Mouse (Mus musculus): ENCODE results near the gene Pex19. TPM values are rescaled to one million over a fixed set of nuclear protein-coding genes. Genes with fewer than 3 reads are reported as not detected.
A peak's percentile ranks its signal among the peaks of the same experiment; 100 is the strongest.

Pex19 gene
- polyA plus RNA-seq, 1 experiment from 2014 or later: 156 TPM

- H3K4me1 ChIP-seq (ENCODE audit: control insufficient read depth, insufficient read depth, low read length): peaks cover 13% of the 10 kb centered on the region
- ATAC-seq (ENCODE audit: low FRiP score, low TSS enrichment) (no peak), DNase-seq (no peak)
- no peak overlapping the region for H3K4me2 ChIP-seq (ENCODE audit: low read length)
- no peaks in the 10 kb centered on the region for H3K9me3 ChIP-seq (ENCODE audit: control insufficient read depth, low read length)
- no peaks in the 10 kb centered on the region for H3K27me3 ChIP-seq (ENCODE audit: control insufficient read depth, insufficient read depth, low read length)
- WGBS: 94% methylated on average over 15 of the region's 15 CpGs
- H3K4me3 ChIP-seq (replicated peaks; ENCODE audit: low read depth, low read length): no peak overlapping the region
- H3K9ac ChIP-seq (replicated peaks; ENCODE audit: low read length): no peak overlapping the region
- H3K36me3 ChIP-seq (ENCODE audit: control insufficient read depth, insufficient read depth, low read length): peaks cover 53% of the 10 kb centered on the region
- no peak overlapping the region for H3K27ac ChIP-seq (replicated peaks; ENCODE audit: low read depth, low read length)
Observed at GRCm38 (mm10) chr1:172128563-172128962, 2.0 kb downstream of the Pex19 start.

DNA sequence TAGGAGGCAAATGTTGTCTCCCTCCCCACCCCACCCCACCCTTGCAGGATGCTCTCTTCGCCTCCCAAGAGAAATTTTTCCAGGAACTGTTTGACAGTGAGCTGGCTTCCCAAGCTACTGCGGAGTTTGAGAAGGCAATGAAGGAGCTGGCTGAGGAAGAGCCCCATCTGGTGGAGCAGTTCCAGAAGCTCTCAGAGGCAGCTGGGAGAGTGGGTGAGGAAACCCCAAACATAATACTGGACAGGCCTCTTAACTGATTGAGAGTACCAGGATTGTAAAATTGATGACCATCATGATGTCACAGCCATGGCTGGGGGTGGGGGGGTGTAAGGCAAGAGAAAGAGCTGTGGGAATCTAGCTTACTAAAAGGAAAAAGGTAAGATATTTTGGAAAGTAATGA lies 2.6 kb downstream of the Pex19 start:
- no peaks in the 10 kb centered on the region for H3K9me3 ChIP-seq (ENCODE audit: control insufficient read depth, low read length)
- H3K4me3 ChIP-seq (replicated peaks; ENCODE audit: low read depth, low read length): no peak overlapping the region
- H3K27me3 ChIP-seq (ENCODE audit: control insufficient read depth, insufficient read depth, low read length): no peaks in the 10 kb centered on the region
- ATAC-seq (ENCODE audit: low FRiP score, low TSS enrichment) (no peak), DNase-seq (peak; percentile 57)
- peaks cover 13% of the 10 kb centered on the region for H3K4me1 ChIP-seq (ENCODE audit: control insufficient read depth, insufficient read depth, low read length)
- H3K9ac ChIP-seq (replicated peaks; ENCODE audit: low read length): no peak overlapping the region
- H3K4me2 ChIP-seq (ENCODE audit: low read length): no peak overlapping the region
- H3K36me3 ChIP-seq (ENCODE audit: control insufficient read depth, insufficient read depth, low read length): peaks cover 54% of the 10 kb centered on the region
- H3K27ac ChIP-seq (replicated peaks; ENCODE audit: low read depth, low read length): no peak overlapping the region
- WGBS: 69% methylated on average over 2 of the region's 2 CpGs

- WGBS: 93% methylated on average over 5 of the region's 5 CpGs
- no peak overlapping the region for H3K9ac ChIP-seq (replicated peaks; ENCODE audit: low read length)
- H3K9me3 ChIP-seq (ENCODE audit: control insufficient read depth, low read length): no peaks in the 10 kb centered on the region
- ATAC-seq (ENCODE audit: low FRiP score, low TSS enrichment): no peak
- no peaks in the 10 kb centered on the region for H3K27me3 ChIP-seq (ENCODE audit: control insufficient read depth, insufficient read depth, low read length)
- H3K4me3 ChIP-seq (replicated peaks; ENCODE audit: low read depth, low read length): no peak overlapping the region
- no peak overlapping the region for H3K27ac ChIP-seq (replicated peaks; ENCODE audit: low read depth, low read length)
- H3K4me2 ChIP-seq (ENCODE audit: low read length): no peak overlapping the region
- H3K4me1 ChIP-seq (ENCODE audit: control insufficient read depth, insufficient read depth, low read length): peaks cover 13% of the 10 kb centered on the region
- peaks cover 61% of the 10 kb centered on the region for H3K36me3 ChIP-seq (ENCODE audit: control insufficient read depth, insufficient read depth, low read length)
- no peak for DNase-seq
Observed at GRCm38 (mm10) chr1:172129780-172130179, 3.2 kb downstream of the Pex19 start.

DNA sequence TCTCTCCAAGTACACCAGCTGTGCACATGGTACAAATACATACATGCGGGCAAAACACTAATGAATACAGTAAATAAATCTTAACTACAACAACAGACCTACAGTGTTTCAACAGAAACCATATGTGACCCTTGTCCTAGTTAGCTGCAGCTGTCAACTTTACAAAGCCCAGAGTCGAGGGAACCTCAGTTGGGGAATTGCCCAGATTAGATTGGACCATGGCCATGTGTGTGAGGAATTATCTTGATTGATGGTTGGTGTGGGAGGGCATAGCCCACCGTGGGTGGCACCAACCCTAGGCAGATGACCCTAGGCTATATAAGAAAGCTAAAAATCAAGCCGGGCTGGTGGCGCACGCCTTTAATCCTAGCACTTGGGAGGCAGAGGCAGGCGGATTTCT lies 5.8 kb downstream of the Pex19 start:
- Histone ChIP-seq H3K9me3 (ENCODE audit: control insufficient read depth, low read length) (no peaks in the 10 kb centered on the region), H3K27me3 (ENCODE audit: control insufficient read depth, insufficient read depth, low read length) (no peaks in the 10 kb centered on the region), H3K4me2 (ENCODE audit: low read length) (no peak overlapping the region), H3K27ac (replicated peaks; ENCODE audit: low read depth, low read length) (no peak overlapping the region), H3K36me3 (ENCODE audit: control insufficient read depth, insufficient read depth, low read length) (peaks cover 77% of the 10 kb centered on the region), H3K4me3 (replicated peaks; ENCODE audit: low read depth, low read length) (no peak overlapping the region), H3K9ac (replicated peaks; ENCODE audit: low read length) (no peak overlapping the region), H3K4me1 (ENCODE audit: control insufficient read depth, insufficient read depth, low read length) (peaks cover 6% of the 10 kb centered on the region)
- WGBS: 96% methylated on average over 7 of the region's 7 CpGs
- ATAC-seq (ENCODE audit: low FRiP score, low TSS enrichment) (no peak), DNase-seq (no peak)

GRCm38 (mm10) chr1:172133535-172133934 lies 7.0 kb downstream of the Pex19 start:
- DNase-seq: no peak
- Histone ChIP-seq H3K4me3 (replicated peaks; ENCODE audit: low read depth, low read length) (no peak overlapping the region), H3K4me1 (ENCODE audit: control insufficient read depth, insufficient read depth, low read length) (no peaks in the 10 kb centered on the region), H3K27me3 (ENCODE audit: control insufficient read depth, insufficient read depth, low read length) (no peaks in the 10 kb centered on the region), H3K9ac (replicated peaks; ENCODE audit: low read length) (no peak overlapping the region), H3K4me2 (ENCODE audit: low read length) (no peak overlapping the region), H3K36me3 (ENCODE audit: control insufficient read depth, insufficient read depth, low read length) (peaks cover 75% of the 10 kb centered on the region), H3K9me3 (ENCODE audit: control insufficient read depth, low read length) (no peaks in the 10 kb centered on the region), H3K27ac (replicated peaks; ENCODE audit: low read depth, low read length) (no peak overlapping the region)
- WGBS: 91% methylated on average over 7 of the region's 7 CpGs
- no peak for ATAC-seq (ENCODE audit: low FRiP score, low TSS enrichment)

DNA sequence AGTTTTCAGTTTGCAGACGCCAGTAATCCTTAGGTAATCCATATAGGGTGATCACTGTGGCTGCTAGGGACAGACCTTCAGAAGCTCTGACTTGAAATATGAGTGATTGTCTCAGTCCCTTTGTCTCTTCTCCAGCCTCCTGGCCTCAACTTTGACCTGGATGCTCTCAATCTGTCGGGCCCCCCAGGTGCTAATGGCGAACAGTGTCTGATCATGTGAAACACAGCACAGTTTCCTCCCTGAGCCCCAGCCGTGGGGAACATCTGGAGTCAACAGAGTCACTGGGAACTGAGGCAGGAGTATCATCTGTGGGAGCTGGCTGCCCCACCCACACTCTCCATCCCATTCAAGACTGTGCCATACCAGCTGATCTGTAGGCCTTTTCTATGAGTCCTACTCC lies 7.5 kb downstream of the Pex19 start:
- Histone ChIP-seq H3K9me3 (ENCODE audit: control insufficient read depth, low read length) (no peaks in the 10 kb centered on the region), H3K4me1 (ENCODE audit: control insufficient read depth, insufficient read depth, low read length) (no peaks in the 10 kb centered on the region), H3K27me3 (ENCODE audit: control insufficient read depth, insufficient read depth, low read length) (no peaks in the 10 kb centered on the region), H3K36me3 (ENCODE audit: control insufficient read depth, insufficient read depth, low read length) (peaks cover 70% of the 10 kb centered on the region), H3K4me2 (ENCODE audit: low read length) (no peak overlapping the region), H3K4me3 (replicated peaks; ENCODE audit: low read depth, low read length) (no peak overlapping the region), H3K9ac (replicated peaks; ENCODE audit: low read length) (no peak overlapping the region), H3K27ac (replicated peaks; ENCODE audit: low read depth, low read length) (no peak overlapping the region)
- ATAC-seq (ENCODE audit: low FRiP score, low TSS enrichment) (no peak), DNase-seq (no peak)
- 91% methylated on average over 4 of the region's 4 CpGs for WGBS

DNA sequence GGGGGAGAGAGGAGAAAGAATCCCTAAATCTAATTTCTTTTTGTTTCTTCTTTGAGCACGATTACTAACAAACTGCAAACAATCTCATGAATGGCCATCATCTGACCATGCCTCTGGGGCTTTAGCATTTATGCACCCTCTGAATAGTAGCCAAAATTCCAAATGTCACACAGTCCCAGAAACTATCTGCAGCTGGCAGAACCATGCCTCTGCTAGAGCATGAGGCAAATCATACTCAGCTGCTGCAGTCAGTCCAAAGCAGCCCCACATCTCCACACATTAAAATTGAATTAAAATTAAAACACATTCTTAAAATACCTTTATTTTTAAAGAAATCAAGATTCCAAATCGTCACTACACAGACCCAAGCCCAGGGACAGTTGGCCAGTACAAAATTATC lies 13.6 kb downstream of the Pex19 start:
- ATAC-seq (ENCODE audit: low FRiP score, low TSS enrichment) (no peak), DNase-seq (no peak)
- Histone ChIP-seq H3K27me3 (ENCODE audit: control insufficient read depth, insufficient read depth, low read length) (no peaks in the 10 kb centered on the region), H3K9ac (replicated peaks; ENCODE audit: low read length) (no peak overlapping the region), H3K36me3 (ENCODE audit: control insufficient read depth, insufficient read depth, low read length) (peaks cover 12% of the 10 kb centered on the region), H3K4me3 (replicated peaks; ENCODE audit: low read depth, low read length) (no peak overlapping the region), H3K9me3 (ENCODE audit: control insufficient read depth, low read length) (no peaks in the 10 kb centered on the region), H3K4me1 (ENCODE audit: control insufficient read depth, insufficient read depth, low read length) (no peaks in the 10 kb centered on the region), H3K27ac (replicated peaks; ENCODE audit: low read depth, low read length) (no peak overlapping the region), H3K4me2 (ENCODE audit: low read length) (no peak overlapping the region)
- WGBS: 86% methylated on average over 2 of the region's 2 CpGs

DNA sequence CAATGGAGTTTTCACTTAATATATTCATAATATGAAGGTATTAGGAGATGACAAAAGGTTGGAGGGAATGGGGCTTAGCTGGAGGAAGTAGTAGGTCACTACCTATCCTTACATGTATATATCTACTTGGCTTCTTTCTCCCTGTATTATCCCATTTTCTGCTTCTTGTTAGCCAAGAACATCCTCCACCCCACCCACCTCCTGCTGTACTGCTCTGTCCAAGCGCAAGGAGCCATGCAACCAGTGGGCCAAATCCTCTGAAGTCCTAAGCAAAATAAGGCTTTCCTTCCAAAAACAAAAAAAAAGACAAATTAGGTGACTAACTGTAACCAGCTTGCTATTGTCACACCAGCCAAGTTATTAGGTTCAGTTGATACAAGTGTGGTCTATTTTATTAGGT lies 14.3 kb downstream of the Pex19 start:
- Histone ChIP-seq H3K9ac (replicated peaks; ENCODE audit: low read length) (no peak overlapping the region), H3K4me1 (ENCODE audit: control insufficient read depth, insufficient read depth, low read length) (no peaks in the 10 kb centered on the region), H3K27me3 (ENCODE audit: control insufficient read depth, insufficient read depth, low read length) (no peaks in the 10 kb centered on the region), H3K36me3 (ENCODE audit: control insufficient read depth, insufficient read depth, low read length) (peaks cover 6% of the 10 kb centered on the region), H3K27ac (replicated peaks; ENCODE audit: low read depth, low read length) (no peak overlapping the region), H3K4me3 (replicated peaks; ENCODE audit: low read depth, low read length) (no peak overlapping the region), H3K9me3 (ENCODE audit: control insufficient read depth, low read length) (no peaks in the 10 kb centered on the region), H3K4me2 (ENCODE audit: low read length) (no peak overlapping the region)
- ATAC-seq (ENCODE audit: low FRiP score, low TSS enrichment): no peak
- no peak for DNase-seq
- 100% methylated on average over 1 of the region's 1 CpGs for WGBS

DNA sequence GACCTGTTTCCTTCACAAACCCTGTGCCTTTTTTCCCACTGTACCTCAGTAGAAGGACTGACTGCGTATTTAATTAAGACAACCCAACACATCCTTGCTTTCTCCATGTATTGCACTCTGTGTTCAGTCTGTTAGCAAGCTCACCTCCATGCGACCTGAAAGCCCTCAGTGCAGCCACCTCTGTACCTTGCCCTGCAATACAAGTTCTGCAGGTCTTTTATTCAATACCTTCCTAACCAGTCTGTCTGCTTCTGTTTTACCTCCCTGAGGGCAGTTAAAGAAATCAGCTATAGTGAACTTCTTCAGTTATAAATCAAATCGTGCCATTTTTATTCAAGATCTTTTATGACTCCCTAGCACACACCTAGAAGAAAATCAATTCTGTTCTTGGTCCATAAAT lies 15.0 kb downstream of the Pex19 start:
- H3K27ac ChIP-seq (replicated peaks; ENCODE audit: low read depth, low read length): no peak overlapping the region
- no peak overlapping the region for H3K4me3 ChIP-seq (replicated peaks; ENCODE audit: low read depth, low read length)
- no peaks in the 10 kb centered on the region for H3K9me3 ChIP-seq (ENCODE audit: control insufficient read depth, low read length)
- no peak overlapping the region for H3K9ac ChIP-seq (replicated peaks; ENCODE audit: low read length)
- DNase-seq: no peak
- no peak for ATAC-seq (ENCODE audit: low FRiP score, low TSS enrichment)
- H3K36me3 ChIP-seq (ENCODE audit: control insufficient read depth, insufficient read depth, low read length): no peaks in the 10 kb centered on the region
- H3K27me3 ChIP-seq (ENCODE audit: control insufficient read depth, insufficient read depth, low read length): no peaks in the 10 kb centered on the region
- WGBS: 84% methylated on average over 3 of the region's 3 CpGs
- no peaks in the 10 kb centered on the region for H3K4me1 ChIP-seq (ENCODE audit: control insufficient read depth, insufficient read depth, low read length)
- H3K4me2 ChIP-seq (ENCODE audit: low read length): no peak overlapping the region
